Mouse (Mus musculus) stomach, postnatal 0 days (tissue): Measurements from ENCODE around the gene Myl6b. TPM values are rescaled to one million over a fixed set of nuclear protein-coding genes. Genes with fewer than 3 reads are reported as not detected.

Source experiments
- ATAC-seq: fragments of 200-750 bp; cut with Nextera tagmentation; 2 replicates; pipeline ENCODE4 v1.8.0; 2017; ENCODE audit not compliant: low FRiP score, low TSS enrichment
- DNase-seq: peaks from one replicate; pipeline ENCODE4 v3.0.0-alpha.2; 2016; ENCODE audit warnings: low spot score
- H3K27ac ChIP-seq: fragments of 300-500 bp; sonication (generic); replicated peaks from 2 replicates; pipeline ENCODE4 v1.5.1; 2014; ENCODE audit warnings: mild to moderate bottlenecking, control low read depth
- H3K27me3 ChIP-seq: fragments of 300-500 bp; sonication (generic); 2 replicates; pipeline ENCODE4 v1.6.1; 2014; ENCODE audit warnings: low read length; ENCODE audit not compliant: control insufficient read depth, insufficient read depth
- H3K36me3 ChIP-seq: fragments of 300-500 bp; sonication (generic); 2 replicates; pipeline ENCODE4 v1.6.1; 2014; ENCODE audit warnings: low read length, mixed read lengths; ENCODE audit not compliant: control insufficient read depth, insufficient read depth
- H3K4me1 ChIP-seq: fragments of 300-500 bp; sonication (generic); replicated peaks from 2 replicates; pipeline ENCODE4 v1.6.1; 2014; ENCODE audit warnings: antibody characterized with exemption; ENCODE audit not compliant: control insufficient read depth, insufficient read depth
- H3K4me2 ChIP-seq: fragments of 300-500 bp; sonication (generic); replicated peaks from 2 replicates; pipeline ENCODE4 v1.6.1; 2014; ENCODE audit warnings: low read depth, mild to moderate bottlenecking, control low read depth, moderate library complexity
- H3K4me3 ChIP-seq: fragments of 300-500 bp; sonication (generic); 2 replicates; pipeline ENCODE4 v1.5.1; 2014; ENCODE audit warnings: low read depth, low read length, control low read depth
- H3K9ac ChIP-seq: fragments of 300-500 bp; sonication (generic); 2 replicates; pipeline ENCODE4 v1.6.1; 2014; ENCODE audit warnings: mild to moderate bottlenecking, low read length, control low read depth, mixed read lengths
- H3K9me3 ChIP-seq: fragments of 300-500 bp; sonication (generic); 2 replicates; pipeline ENCODE4 v1.6.1; 2016; ENCODE audit warnings: low read length; ENCODE audit not compliant: control insufficient read depth
- CTCF ChIP-seq: IDR thresholded peaks from 2 replicates; pipeline ENCODE4 v1.5.1; 2016; ENCODE audit warnings: antibody characterized with exemption, low read depth, mild to moderate bottlenecking, moderate library complexity
- EP300 ChIP-seq: optimal IDR thresholded peaks from 2 replicates; pipeline ENCODE3; 2016; ENCODE audit warnings: antibody characterized with exemption
- WGBS: fragments of 180-500 bp; shearing (Covaris S2); extraction: QIAGEN DNeasy Blood & Tissue Kit; methylation state at CpG from one replicate; pipeline ENCODE4 v1.1.7; 2014; 5-methylcytosine and 5-hydroxymethylcytosine counted together
- polyA plus RNA-seq: library from polyadenylated mRNA; unstranded; fragments of >200 nt; fragmentation: Nextera tagmentation; extraction: Ambion mirVana; gene quantifications from 2 replicates; pipeline ENCODE4 v1.2.1, GENCODE M21; 2015

Myl6b gene
- polyA plus RNA-seq, 1 experiment from 2014 or later: 2.2 TPM

- peak within 1 kb of the TSS; percentile 93 for H3K4me3 ChIP-seq
- H3K4me1 ChIP-seq: 0 out of 2 replicates have a peak, but pooled peaks cover 2% of the 10 kb centered on the region
- ATAC-seq (peak; percentile 84), DNase-seq (peak; percentile 91)
- H3K36me3 ChIP-seq: peaks cover 9% of the 10 kb centered on the region; the same call in 1 of the 2 replicates
- no peaks in the 10 kb centered on the region for H3K27me3 ChIP-seq
- under 1% methylated on average over 55 of the region's 86 CpGs for WGBS
- H3K27ac ChIP-seq: peak within 1 kb of the TSS; percentile 96
- peak within 1 kb of the TSS; percentile 90 for H3K9ac ChIP-seq
- no peaks in the 10 kb centered on the region for H3K9me3 ChIP-seq
- TF ChIP-seq EP300: no peak
- TF ChIP-seq CTCF: peak; percentile 52
- H3K4me2 ChIP-seq: peak within 1 kb of the TSS; percentile 76
Observed at GRCm38 (mm10) chr10:128458719-128459408, 39.6 kb downstream of the Myl6b start, which contains the start of gene Smarcc2. Gene Smarcc2, plus strand, starts transcription at chr10:128459248.

GRCm38 (mm10) chr10:128458348-128458718 lies 40.2 kb downstream of the Myl6b start:
- peak overlapping the region; percentile 90 for H3K9ac ChIP-seq
- H3K4me2 ChIP-seq: peak overlapping the region; percentile 74
- H3K4me1 ChIP-seq: 0 out of 2 replicates have a peak, but pooled peaks cover 2% of the 10 kb centered on the region
- under 1% methylated on average over 29 of the region's 29 CpGs for WGBS
- H3K27me3 ChIP-seq: no peaks in the 10 kb centered on the region
- peak overlapping the region; percentile 96 for H3K27ac ChIP-seq
- ATAC-seq (peak; percentile 69), DNase-seq (peak; percentile 90)
- no peaks in the 10 kb centered on the region for H3K9me3 ChIP-seq
- peak overlapping the region; percentile 93 for H3K4me3 ChIP-seq
- TF ChIP-seq EP300 (no peak), CTCF (no peak)
- H3K36me3 ChIP-seq: peaks cover 8% of the 10 kb centered on the region; the same call in 1 of the 2 replicates

- ATAC-seq: no peak
- Histone ChIP-seq H3K4me1 (0 out of 2 replicates have a peak, but pooled peaks cover 2% of the 10 kb centered on the region), H3K27me3 (no peaks in the 10 kb centered on the region), H3K4me2 (no peak overlapping the region), H3K36me3 (peaks cover 3% of the 10 kb centered on the region; the same call in 1 of the 2 replicates), H3K9me3 (no peaks in the 10 kb centered on the region), H3K4me3 (no peak overlapping the region), H3K9ac (no peak overlapping the region), H3K27ac (no peak overlapping the region)
- no peak for TF ChIP-seq CTCF
- TF ChIP-seq EP300: no peak
- 86% methylated on average over 6 of the region's 6 CpGs for WGBS
- DNase-seq: no peak
Observed at GRCm38 (mm10) chr10:128457676-128458075, 40.8 kb downstream of the Myl6b start.

GRCm38 (mm10) chr10:128455280-128455679 lies 43.2 kb downstream of the Myl6b start:
- Histone ChIP-seq H3K4me1 (0 out of 2 replicates have a peak, but pooled peaks cover 2% of the 10 kb centered on the region), H3K4me3 (no peak overlapping the region), H3K4me2 (no peak overlapping the region), H3K9ac (no peak overlapping the region), H3K27me3 (no peaks in the 10 kb centered on the region), H3K36me3 (no peaks in the 10 kb centered on the region), H3K27ac (no peak overlapping the region), H3K9me3 (no peaks in the 10 kb centered on the region)
- 2% methylated on average over 6 of the region's 6 CpGs for WGBS
- TF ChIP-seq EP300 (no peak), CTCF (peak; percentile 82)
- ATAC-seq (no peak), DNase-seq (peak; percentile 74)

- ATAC-seq: no peak
- 80% methylated on average over 3 of the region's 3 CpGs for WGBS
- Histone ChIP-seq H3K9me3 (no peaks in the 10 kb centered on the region), H3K4me3 (no peak overlapping the region), H3K36me3 (no peaks in the 10 kb centered on the region), H3K27me3 (no peaks in the 10 kb centered on the region), H3K4me2 (no peak overlapping the region), H3K9ac (no peak overlapping the region), H3K4me1 (no peaks in the 10 kb centered on the region), H3K27ac (no peak overlapping the region)
- TF ChIP-seq CTCF: no peak
- no peak for TF ChIP-seq EP300
- DNase-seq: no peak
Observed at GRCm38 (mm10) chr10:128454471-128454870, 44.0 kb downstream of the Myl6b start.

- no peak for ATAC-seq
- no peak overlapping the region for H3K27ac ChIP-seq
- no peaks in the 10 kb centered on the region for H3K36me3 ChIP-seq
- no peaks in the 10 kb centered on the region for H3K9me3 ChIP-seq
- DNase-seq: no peak
- no peak overlapping the region for H3K4me2 ChIP-seq
- no peaks in the 10 kb centered on the region for H3K27me3 ChIP-seq
- no peak overlapping the region for H3K4me3 ChIP-seq
- 67% methylated on average over 6 of the region's 6 CpGs for WGBS
- no peak overlapping the region for H3K9ac ChIP-seq
- TF ChIP-seq CTCF: no peak
- TF ChIP-seq EP300: no peak
- H3K4me1 ChIP-seq: no peaks in the 10 kb centered on the region
Observed at GRCm38 (mm10) chr10:128451014-128451413, 47.5 kb downstream of the Myl6b start.
